Mouse (Mus musculus): ENCODE data around the gene Lbh.

Lbh gene

GRCm38 (mm10) chr17:72918053-72918452, at the start of gene Lbh:
Lbh (plus strand) TSS chr17:72918305.
- DNase-seq (ENCODE audit: low spot score) = peak; percentile 94

- no peak for DNase-seq (ENCODE audit: low spot score)
These were observed 39.1 kb upstream of the Lbh start for GRCm38 (mm10) chr17:72878979-72879378.

- DNase-seq (ENCODE audit: low spot score) = no peak
These were observed 37.9 kb upstream of the Lbh start for GRCm38 (mm10) chr17:72880156-72880555.

GRCm38 (mm10) chr17:72881051-72881450, 37.1 kb upstream of the Lbh start:
- no peak for DNase-seq (ENCODE audit: low spot score)

- no peak for DNase-seq (ENCODE audit: low spot score)
These were observed 36.3 kb upstream of the Lbh start for GRCm38 (mm10) chr17:72881804-72882203.

- peak; percentile 81 for DNase-seq (ENCODE audit: low spot score)
These were observed 28.3 kb upstream of the Lbh start for GRCm38 (mm10) chr17:72889556-72890397.

GRCm38 (mm10) chr17:72890398-72890898, 27.7 kb upstream of the Lbh start:
- no peak for DNase-seq (ENCODE audit: low spot score)

- DNase-seq (ENCODE audit: low spot score) = no peak
These were observed 26.5 kb upstream of the Lbh start for GRCm38 (mm10) chr17:72891556-72891955.

- DNase-seq (ENCODE audit: low spot score) = no peak
These were observed 22.6 kb upstream of the Lbh start for GRCm38 (mm10) chr17:72895506-72895905.

- DNase-seq (ENCODE audit: low spot score) = no peak
These were observed 21.0 kb upstream of the Lbh start for GRCm38 (mm10) chr17:72897076-72897475.

GRCm38 (mm10) chr17:72897961-72898360, 20.1 kb upstream of the Lbh start:
- DNase-seq (ENCODE audit: low spot score) = no peak

- no peak for DNase-seq (ENCODE audit: low spot score)
These were observed 19.3 kb upstream of the Lbh start for GRCm38 (mm10) chr17:72898775-72899174.

GRCm38 (mm10) chr17:72901021-72901420, 17.1 kb upstream of the Lbh start:
- DNase-seq (ENCODE audit: low spot score) = no peak

- DNase-seq (ENCODE audit: low spot score) = no peak
These were observed 16.4 kb upstream of the Lbh start for GRCm38 (mm10) chr17:72901705-72902104.

GRCm38 (mm10) chr17:72903321-72903720, 14.8 kb upstream of the Lbh start:
- no peak for DNase-seq (ENCODE audit: low spot score)

GRCm38 (mm10) chr17:72903921-72904421, 14.1 kb upstream of the Lbh start:
- DNase-seq (ENCODE audit: low spot score) = no peak

- no peak for DNase-seq (ENCODE audit: low spot score)
These were observed 13.2 kb upstream of the Lbh start for GRCm38 (mm10) chr17:72904873-72905272.

GRCm38 (mm10) chr17:72906231-72906896, 11.7 kb upstream of the Lbh start:
- DNase-seq (ENCODE audit: low spot score) = no peak

- no peak for DNase-seq (ENCODE audit: low spot score)
These were observed 10.9 kb upstream of the Lbh start for GRCm38 (mm10) chr17:72907211-72907610.

- no peak for DNase-seq (ENCODE audit: low spot score)
These were observed 10.3 kb upstream of the Lbh start for GRCm38 (mm10) chr17:72907777-72908176.

GRCm38 (mm10) chr17:72908561-72908960, 9.5 kb upstream of the Lbh start:
- DNase-seq (ENCODE audit: low spot score) = no peak

- DNase-seq (ENCODE audit: low spot score) = no peak
These were observed 8.8 kb upstream of the Lbh start for GRCm38 (mm10) chr17:72909061-72909852.
